14 mouse cellular contexts compared by ENCODE assay signal in genomic region chr15:56067214-56067613, GRCm38 (mm10).
"Had no signal": no experiment of that assay in that cellular context is flagged by ENCODE, and none has a peak within 500 bp of the region (broad histone marks: within the 10 kb centered on the region; RNA-seq: fewer than 3 reads in every experiment).

No protein-coding gene starts in this region.

- H3K4me3 ChIP-seq: liver, embryonic 13.5 days; lung, embryonic 15.5 days; megakaryocyte, embryonic 14.5 days; midbrain, embryonic 15.5 days; neural tube, embryonic 13.5 days; stomach, embryonic 15.5 days had no signal

- H3K4me2 ChIP-seq: liver, embryonic 13.5 days; lung, embryonic 15.5 days; midbrain, embryonic 11.5 days; midbrain, embryonic 15.5 days; neural tube, embryonic 13.5 days; stomach, embryonic 15.5 days had no signal

- H3K27ac ChIP-seq: liver, embryonic 13.5 days; lung, embryonic 15.5 days; macrophage; midbrain, embryonic 15.5 days; neural tube, embryonic 13.5 days; stomach, embryonic 15.5 days had no signal

- H3K9me3 ChIP-seq: liver, embryonic 13.5 days; lung, embryonic 15.5 days; megakaryocyte, embryonic 14.5 days; midbrain, embryonic 15.5 days; stomach, embryonic 15.5 days had no signal

- H3K9ac ChIP-seq: liver, embryonic 13.5 days; liver, postnatal 0 days; lung, embryonic 15.5 days; midbrain, embryonic 15.5 days; neural tube, embryonic 13.5 days; stomach, embryonic 15.5 days had no signal

- H3K27me3 ChIP-seq: liver, embryonic 13.5 days; lung, embryonic 15.5 days; midbrain, embryonic 15.5 days; neural tube, embryonic 13.5 days; stomach, embryonic 15.5 days had no signal

- DNase-seq: kidney, adult 11 months; left cerebral cortex, postnatal 4 days; liver, embryonic 13.5 days; liver, postnatal 0 days; lung, postnatal 14 days; right cerebral cortex, postnatal 14 days; thymus, postnatal 4 days had no signal

- ATAC-seq: liver, postnatal 0 days had no signal

- H3K4me1 ChIP-seq: liver, embryonic 13.5 days; lung, embryonic 15.5 days; megakaryocyte, embryonic 14.5 days; midbrain, embryonic 15.5 days; neural tube, embryonic 13.5 days; stomach, embryonic 15.5 days had no signal

- H3K36me3 ChIP-seq: liver, embryonic 13.5 days; lung, embryonic 15.5 days; midbrain, embryonic 15.5 days; neural tube, embryonic 13.5 days; stomach, embryonic 15.5 days had no signal
